Mouse (Mus musculus) heart, adult 11 months (tissue): Measurements from ENCODE around the gene Gin1.

Source experiments
- DNase-seq: peaks from one replicate; pipeline ENCODE4 v3.0.0; 2022

The Gin1 gene

DNA sequence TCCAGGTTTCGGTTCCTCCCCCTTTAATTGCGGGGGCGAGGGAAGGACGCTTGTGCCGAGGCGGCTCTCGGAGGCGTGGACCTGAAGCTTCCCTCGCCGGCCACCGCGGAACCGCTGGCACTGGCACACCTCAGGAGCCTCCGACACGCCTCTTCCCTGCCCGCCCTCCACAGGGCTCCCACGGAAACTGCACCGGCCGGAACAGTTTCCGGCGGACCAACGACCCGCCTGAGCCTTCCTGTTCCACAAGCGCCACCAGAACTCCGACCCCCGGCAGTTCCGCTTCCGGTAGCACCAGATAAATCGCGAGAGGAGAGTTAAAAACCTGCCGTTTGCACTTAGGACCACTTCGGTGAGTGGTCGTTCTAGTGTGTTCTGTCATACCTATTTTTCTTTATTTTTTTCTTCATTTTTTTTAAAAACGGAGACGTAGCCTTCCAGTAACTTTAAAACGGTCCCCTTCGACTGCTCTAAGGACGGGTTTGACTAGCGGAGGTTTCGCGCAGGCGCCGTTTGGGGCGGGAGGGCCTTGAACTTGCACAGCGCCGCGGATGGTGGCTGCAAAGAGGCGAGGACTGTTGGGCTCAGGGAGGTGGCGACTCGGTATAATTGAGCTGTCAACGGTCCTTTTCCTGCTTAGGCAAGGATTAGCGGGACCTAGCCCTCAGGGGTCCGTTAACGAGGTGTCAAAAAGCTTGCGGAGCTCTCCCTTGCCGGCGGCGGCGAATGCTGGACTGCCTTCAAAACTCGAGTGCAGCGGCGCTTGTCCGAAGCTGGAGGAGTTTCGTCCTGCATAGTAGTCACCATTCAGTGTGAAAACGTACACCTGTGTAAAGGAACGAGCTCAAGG lies at the start of gene Gin1, which contains the start of gene Ppip5k2:
TSS of gene Gin1 (plus strand) at position 269 of the 850 bp plus-strand sequence.
TSS of gene Ppip5k2 (minus strand) at position 508 of the 850 bp plus-strand sequence.
- DNase-seq: peak; percentile 99

DNA sequence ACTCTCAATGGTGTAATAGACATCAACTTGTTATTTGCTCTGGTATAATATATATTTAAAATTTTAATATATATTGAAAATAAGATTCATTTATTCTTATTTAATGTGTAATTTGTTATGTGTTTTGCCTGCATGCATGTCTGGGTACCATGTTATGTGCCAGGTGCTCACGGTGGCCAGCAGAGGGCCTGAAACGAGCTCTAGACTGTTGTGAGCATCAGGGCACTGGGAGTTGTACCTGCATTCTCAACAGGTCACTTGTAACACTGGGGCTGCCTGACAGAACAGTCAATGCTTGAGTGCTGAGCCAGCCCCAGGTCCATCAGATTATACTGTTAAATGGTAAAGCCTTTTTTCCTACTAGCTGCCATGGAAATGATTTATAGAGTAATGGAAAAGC lies 43.2 kb upstream of the Gin1 start:
- no peak for DNase-seq

DNA sequence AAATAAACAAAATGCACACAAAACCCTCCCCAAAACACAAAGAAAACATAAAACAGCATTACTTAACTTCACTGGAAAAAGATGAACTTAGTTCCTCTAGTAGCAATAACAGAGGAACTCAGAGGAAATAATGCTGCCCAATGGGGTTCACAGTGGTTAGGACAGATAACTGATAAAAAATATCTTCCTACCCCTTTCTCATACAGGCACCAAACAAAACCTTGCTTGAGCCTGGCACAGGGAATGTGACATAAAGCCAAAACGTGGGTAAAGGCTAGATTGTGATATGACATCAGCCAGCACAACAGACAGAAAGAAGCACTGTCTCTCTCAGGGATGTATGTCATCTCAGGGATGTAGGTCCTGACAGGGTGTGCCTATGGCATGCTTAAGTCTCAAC lies 40.6 kb upstream of the Gin1 start:
- no peak for DNase-seq

DNA sequence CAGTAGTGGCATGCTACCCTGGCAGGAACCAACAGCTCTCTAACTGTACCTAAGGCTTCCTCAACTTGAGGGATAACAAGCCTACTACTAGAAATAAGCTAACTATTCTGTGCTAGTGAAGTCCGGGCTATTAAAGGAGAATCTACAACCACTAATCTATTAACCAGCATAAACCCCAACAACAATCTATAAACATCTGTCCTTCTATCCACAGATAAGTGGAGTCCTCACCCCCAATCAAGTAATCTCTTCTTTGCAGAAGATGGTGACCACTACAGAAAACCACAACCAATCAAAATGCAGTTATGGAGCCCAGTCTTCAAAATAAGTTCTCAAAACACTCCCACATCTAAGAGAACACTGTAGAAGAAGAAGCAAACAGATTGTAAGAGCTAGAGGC lies 26.9 kb upstream of the Gin1 start:
- no peak for DNase-seq

DNA sequence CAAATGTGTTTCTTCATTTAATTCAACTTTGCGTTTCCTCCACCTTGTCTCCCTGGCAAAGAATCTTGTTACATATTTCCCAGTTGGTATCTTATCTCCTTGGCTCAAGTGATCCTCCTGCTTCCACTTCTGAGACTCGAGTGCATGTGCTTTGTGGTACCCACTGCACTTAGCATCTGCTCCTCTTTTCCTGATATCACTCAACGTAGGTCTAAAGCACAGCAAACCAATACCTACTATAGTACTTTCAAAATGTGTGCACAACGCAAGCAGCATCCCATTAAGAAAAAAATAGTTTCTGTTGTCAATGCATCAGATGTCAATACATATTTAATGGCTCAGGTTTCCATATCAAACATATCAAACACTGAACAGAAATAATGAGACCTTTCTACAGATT lies 24.3 kb upstream of the Gin1 start:
- no peak for DNase-seq

DNA sequence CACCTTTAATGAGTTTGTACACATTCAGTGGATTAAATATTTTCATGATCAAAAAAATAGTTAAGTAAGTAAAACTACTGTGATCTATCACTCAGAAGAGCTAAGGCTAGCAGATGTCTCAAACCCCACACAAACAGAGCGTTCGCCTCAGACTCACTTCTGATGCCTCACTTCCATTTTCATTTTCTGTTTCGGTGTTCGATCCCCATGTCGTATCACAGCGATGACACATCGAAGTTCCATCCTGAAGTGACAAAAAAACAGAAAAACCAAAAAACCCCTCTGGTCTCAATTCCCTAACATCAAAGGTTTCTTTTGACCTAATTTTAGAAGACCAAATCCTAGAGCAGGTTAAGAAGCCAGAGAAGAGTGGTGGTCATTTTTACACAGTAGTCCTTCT lies 23.7 kb upstream of the Gin1 start:
- DNase-seq: no peak

DNA sequence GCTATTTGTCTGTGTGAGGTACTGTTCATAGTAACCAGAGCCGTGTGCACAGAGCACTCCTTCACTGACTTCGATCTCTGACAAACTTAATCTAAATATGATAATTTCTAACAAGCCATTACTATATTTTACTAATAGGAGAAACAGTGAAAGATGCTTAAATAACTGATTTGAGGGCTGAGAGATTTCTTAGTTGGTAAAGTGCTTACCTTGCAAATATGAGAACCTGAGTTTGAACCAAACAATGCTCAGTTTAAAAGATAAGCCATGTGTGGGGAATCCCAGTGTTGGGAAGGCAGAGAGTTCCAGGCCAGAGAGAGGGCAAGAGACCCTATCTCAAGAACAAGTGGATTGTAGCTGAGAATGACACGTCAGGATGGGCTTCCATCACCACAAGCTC lies 21.8 kb upstream of the Gin1 start:
- no peak for DNase-seq

DNA sequence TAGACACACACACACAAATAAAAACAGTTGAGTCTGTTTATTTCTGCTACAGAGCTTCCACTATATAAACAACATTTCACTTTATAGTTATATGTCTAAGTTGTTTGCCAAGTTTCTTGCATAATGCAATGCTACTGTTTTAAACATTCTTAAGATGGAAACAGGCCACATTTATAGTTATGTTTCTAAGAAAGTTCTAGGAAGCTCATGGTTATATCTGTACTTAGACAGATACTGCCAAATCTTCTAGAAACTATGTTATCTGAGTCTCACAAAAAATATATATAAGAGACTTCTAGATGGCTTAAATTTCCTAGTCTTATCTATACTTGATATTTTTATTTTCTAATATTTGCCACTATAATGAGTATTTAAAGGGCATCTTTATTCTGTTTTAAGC lies 16.8 kb upstream of the Gin1 start:
- DNase-seq: no peak

DNA sequence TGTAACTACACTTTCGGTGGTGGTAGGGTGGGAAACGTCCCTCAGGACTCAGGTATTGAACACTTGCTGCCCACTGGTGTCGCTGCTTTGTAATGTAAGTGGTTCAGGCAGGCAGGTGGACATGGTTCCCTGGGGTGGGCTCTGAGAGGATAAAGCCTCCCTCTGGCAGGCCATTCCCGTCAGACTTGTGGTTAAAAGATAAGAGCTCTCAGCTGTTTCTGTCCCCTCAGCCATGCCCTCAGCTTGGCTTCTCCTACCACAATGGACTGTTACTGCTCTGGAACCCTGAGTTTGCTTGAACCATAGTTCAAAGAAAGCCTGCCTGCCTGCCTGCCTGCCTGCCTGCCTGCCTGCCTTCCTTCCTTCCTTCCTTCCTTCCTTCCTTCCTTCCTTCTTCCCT lies 15.6 kb upstream of the Gin1 start:
- no peak for DNase-seq

DNA sequence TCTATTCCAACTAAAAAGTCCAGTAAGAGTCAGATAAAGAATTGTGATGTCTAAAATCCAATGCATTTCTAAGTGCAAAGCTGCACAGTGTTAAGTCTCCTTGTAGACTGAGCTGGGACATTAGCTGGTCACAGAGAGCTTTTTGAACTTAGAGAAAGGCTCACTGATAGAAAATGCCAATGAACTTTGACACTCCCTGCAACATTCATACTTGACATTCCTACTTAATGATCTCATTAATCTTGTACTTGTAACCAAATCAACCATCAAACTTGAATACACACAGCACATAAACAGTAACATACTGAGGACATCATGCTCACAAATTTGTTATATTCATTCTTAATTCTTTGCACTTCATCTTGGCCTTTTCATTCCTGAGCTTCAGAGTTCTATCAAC lies 10.1 kb upstream of the Gin1 start:
- no peak for DNase-seq

DNA sequence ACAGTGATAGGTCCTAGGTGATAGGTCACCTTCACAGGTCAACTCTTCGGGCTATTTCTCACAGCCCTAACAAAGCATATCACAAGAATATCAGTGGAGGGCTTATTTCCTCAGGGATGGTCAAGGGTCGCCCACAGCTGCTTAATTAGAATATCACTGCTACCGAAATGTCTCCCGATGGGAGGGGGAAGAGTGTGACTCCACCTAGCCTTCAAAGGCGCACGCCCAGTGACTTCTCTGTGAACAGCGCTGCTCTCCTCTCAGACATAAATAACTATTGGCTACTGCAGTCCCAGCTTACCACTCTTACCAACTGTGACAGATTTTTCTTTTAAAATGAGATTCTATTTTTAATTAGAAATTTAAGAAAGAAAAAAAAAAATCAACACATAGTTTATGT lies 9.4 kb upstream of the Gin1 start:
- DNase-seq: peak; percentile 89

DNA sequence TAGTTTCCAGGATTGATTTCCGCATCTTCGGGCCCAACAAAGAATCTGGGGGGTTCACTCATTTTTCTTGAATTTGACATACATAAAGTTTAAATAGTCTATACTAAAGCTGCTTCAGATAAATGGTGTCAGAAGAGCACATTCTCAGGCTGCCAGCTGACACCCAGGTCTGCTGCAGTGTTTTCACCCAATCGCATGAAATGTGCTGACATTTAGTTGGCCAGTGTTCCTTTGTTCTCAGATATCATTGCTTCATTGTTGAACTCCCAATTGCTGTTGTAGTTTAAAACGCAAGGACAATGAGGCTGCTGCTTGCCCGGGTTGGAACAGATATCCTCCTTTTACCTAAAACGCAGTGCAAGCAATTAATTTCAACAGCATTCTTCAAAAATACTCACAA lies 8.5 kb upstream of the Gin1 start:
- DNase-seq: peak; percentile 92

DNA sequence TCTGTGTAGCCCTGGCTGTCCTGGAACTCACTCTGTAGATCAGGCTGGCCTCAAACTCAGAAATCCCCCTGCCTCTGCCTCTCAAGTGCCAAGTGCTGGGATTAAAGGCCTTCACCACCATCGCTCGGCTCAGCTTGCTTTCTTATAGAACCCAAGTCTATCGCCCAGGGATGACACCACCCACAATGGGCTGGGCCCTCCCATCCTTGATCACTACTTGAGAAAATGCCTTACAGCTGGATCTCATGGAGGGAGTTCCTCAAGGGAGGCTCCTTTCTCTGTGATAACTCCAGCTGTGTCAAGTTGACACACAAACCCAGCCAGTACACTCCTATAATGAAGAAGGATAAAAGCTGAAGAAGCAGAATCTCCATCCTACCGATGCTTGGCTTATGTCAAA lies 4.3 kb upstream of the Gin1 start:
- DNase-seq: peak; percentile 80

DNA sequence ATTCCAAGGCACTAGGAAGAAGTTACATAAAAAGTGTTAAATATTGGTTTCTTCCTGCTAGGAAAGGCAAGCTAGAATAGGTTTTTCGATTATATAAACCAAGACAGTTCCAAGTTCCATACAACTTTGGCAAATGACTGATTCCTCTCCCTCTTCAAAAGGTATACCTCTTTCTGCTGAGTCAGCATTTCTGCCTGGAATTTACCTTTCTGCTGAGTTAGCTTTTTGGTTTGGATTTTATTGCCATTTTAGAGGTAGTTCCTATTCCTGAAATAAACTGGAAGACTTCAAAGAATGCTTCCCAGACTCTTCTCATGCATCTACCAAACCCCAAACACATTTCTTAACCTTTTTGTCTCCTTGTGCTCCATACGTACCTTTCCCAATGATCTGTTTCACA lies 1.9 kb upstream of the Gin1 start:
- no peak for DNase-seq

DNA sequence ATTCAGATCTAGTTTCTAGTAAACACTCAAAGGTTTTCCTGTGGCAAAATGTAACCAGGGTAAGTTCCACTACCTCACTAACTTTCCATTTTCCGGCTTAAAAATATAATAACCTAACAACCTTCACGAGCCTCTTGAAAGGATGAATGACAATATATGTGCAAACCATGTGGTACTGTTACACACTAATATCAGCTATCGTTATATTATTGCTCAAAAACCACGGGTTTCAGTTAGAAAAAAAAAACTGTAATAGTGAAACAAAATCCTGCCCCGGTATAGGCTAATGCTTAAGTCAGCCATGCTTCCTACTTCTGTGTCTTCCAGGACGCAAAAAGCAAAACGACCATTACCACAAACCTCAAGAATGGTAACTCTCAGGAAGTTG lies 1.1 kb upstream of the Gin1 start:
- DNase-seq: no peak

DNA sequence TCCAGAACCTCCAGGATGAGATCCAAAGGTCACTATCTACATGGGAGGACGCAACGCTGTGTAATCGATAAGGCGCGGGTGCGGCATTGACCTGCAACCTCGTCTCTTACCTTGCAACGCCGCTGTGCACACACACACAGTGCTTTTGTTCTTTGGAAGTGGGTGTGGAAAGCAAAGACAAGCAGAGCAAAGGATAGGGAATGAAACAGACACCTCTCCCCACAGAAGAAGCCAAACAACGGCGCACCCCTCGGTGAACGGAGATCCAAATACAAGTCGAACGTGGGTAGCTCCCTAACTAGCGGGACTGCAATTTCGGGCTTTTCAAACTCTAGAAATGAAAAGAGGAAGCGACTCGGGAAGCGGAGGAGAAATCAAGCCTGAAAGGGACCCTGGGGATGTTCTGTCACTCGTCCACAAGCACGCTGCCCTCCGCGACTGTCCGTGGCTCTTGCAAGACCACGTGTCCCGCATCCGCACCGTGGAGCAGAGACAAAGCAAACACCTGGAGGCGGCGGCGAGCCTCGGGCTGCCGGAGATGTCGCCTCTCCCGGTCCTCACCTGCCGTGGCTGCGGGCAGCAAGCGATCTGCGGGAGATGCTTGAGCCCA lies 573 bp upstream of the Gin1 start:
- DNase-seq: no peak

DNA sequence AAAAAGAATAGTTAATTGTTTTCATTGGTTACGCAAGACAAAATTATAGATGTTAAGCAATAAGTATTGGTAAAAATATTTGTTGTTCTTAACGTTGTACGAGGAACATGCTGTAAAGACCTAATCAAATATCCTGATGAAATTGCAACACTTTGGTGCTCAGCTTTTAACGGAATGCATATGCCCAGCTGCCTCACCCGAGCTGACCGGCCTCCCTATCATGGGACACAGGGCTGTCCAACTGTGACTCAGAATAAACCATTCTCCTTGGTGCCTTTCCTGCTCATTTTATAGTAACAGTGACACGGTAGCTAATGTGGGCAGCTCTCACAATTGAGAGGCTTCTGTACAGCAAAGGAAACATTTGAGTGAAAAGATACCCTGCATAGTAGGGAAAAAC lies 1.1 kb downstream of the Gin1 start:
- peak; percentile 95 for DNase-seq

DNA sequence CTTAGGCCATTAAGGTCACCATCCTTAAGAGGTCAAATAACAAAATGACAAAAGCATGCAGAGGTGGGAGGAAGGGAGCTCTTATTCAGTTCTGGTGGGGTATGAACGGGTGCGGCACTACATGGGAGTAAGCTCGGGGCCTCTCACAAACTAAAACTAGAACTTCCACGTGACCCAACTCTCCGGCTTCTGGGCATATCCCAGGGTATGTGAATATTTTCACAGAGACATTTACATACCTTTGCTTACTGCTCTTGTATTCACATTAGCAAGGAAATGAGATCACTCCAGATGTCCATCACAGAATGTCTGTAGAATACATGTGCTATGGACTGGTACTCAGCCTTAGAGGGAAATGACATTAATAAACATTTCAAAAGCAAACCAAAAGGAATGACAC lies 1.8 kb downstream of the Gin1 start:
- DNase-seq: no peak

DNA sequence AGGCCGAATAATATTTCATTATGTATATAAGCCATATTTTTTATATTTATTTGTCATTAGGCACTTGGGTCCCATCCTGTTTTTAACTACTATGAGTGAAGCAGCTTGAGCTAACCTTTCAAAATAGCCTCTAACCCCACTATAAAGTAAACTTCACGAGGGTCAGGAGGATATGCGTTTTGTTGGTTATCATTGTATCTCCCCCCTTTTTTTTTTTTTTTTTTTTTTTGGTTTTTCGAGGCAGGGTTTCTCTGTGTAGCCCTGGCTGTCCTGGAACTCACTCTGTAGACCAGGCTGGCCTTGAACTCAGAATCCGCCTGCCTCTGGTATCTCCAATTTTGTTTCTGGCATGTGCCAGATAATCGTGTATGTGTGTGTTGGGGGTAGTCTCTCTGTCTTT lies 3.4 kb downstream of the Gin1 start:
- no peak for DNase-seq

DNA sequence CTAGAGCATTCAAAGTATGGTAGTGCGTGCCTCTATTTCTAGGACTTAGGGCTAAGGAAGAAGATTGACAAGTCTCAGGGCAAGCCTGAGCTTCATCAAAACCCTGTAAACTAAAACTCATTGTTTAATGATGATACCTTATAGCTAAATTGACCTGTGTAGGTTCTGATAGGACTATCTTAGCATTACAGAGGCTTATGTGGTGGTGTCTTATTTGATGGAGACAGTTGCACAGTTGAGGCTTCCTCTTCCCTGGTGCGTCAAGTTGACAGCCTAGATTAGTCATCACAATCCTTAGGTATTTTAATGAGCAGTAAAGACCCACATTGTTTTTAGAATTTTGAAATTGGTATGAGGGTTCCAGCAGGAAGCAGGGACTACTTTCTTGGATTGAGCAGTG lies 4.0 kb downstream of the Gin1 start:
- DNase-seq: no peak

DNA sequence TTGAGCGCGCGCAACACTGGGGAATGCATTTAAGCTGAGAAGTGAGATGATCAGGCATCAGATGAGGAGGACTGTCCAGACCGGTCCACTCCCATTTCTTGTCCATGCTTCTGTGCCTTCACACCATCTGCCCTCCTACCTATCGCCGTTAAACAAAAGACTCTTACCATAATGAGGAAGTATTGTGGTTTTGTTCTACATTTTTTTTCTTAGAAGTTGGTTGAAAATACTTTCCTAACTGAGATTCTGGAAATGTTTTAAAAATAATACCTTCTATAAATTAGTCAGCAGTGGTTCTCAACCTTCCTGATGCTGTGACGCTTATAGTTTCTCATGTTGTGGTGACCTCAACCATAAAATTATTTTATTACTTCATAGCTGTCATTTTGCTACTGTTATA lies 11.7 kb downstream of the Gin1 start:
- no peak for DNase-seq

DNA sequence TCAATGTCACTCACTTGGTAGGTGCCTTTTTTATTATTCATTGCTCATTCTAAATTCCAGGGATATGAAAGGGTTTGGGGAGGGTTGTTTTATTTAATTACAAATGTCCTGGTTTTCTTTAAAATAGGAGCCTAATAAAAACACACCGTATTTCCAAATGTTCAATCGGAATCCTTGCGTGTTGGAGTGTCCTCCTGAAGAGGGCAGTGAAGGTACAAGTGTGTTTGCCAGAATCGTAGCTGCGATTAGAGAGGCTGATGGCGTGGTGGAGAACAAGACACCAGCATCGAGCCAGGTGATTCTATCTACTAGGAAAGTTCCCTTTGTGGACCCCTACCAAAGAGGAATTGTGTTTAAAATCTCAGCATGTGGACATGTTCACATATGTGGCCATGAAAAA lies 15.0 kb downstream of the Gin1 start:
- no peak for DNase-seq

DNA sequence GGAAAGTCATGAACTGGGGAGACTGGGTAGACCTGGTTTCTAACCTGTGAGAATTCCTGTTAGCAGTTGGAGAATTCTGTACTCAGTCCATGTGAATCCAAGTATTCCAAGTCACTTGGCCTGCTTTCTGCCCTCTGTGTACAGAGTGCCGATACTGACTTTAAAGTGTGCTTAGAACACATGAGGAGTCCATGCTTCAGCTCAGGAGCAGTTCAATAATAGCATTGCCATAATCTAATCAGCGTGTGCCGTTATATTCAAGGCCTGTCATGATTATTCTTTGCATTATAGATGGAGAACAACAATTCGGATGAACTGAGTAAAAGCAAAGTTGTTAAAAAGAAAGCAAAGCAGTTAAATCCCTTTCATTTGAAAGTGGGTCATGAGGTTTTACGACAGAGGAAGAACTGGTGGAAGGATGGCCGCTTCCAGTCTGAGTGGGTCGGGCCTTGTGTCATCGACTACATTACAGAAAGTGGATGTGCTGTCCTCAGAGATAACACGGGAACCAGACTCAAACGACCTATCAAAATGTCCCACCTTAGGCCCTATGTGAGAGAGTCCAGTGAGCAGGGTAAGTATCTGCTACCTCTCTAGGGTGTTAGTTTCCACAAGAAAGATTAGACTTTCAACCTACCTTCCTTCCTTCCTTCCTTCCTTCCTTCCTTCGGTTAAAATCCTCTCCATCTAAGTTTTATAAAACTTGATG lies 15.9 kb downstream of the Gin1 start:
- DNase-seq: no peak

DNA sequence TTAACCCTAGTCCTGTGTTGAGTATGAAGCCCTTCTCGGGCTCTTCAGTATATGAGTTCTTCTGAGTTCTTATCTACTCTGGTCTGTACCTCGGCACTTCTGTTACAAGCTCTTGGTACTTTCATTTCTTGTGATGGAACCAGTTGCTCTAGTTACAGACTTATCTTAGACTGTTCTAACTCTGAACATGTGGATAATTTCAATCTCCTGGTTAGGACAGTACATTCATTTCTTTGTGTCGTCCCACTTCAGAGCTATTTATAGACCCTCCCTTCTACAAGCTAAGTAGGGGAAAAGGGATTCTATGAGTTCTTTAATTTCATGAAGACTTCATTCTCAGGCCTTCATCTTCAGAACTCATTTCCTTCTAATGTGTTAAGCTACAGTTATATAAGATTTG lies 17.7 kb downstream of the Gin1 start:
- no peak for DNase-seq
